ENCODE assay signal across 20 mouse cellular contexts in genomic region chr9:57003011-57003410, GRCm38 (mm10). TPM values are rescaled to one million over a fixed set of nuclear protein-coding genes. Genes with fewer than 3 reads are reported as not detected.
DNase-seq lines count a peak whose midpoint lies in the region; ATAC-seq and TF ChIP-seq lines count a peak whose summit lies in the region.
"Had no signal": no experiment of that assay in that cellular context is flagged by ENCODE, and none has a peak within 500 bp of the region (broad histone marks: within the 10 kb centered on the region; RNA-seq: fewer than 3 reads in every experiment).

No protein-coding gene starts in this region.

- peaks cover 24% of the 10 kb centered on the region for H3K36me3 ChIP-seq in heart, embryonic 10.5 days
- H3K36me3 ChIP-seq in kidney, embryonic 16.5 days (ENCODE audit: insufficient read depth, low read length) = 0 out of 2 replicates have a peak, but pooled peaks cover 4% of the 10 kb centered on the region
- no peaks in the 10 kb centered on the region for H3K36me3 ChIP-seq in hindbrain, postnatal 0 days (ENCODE audit: insufficient read depth, low read length)

- peak; percentile 10 to 31 for DNase-seq in heart, adult 9 months (ENCODE audit: low spot score in 2 of 2)
- no peak for DNase-seq in heart, embryonic 10.5 days (ENCODE audit: low spot score)
- peak; percentile 37 to 72 for DNase-seq in kidney, adult 8-10 months
- DNase-seq in adrenal gland, postnatal 14 days = peak; percentile 56
- peak; percentile 69 for DNase-seq in kidney, postnatal 14 days
- no peak for DNase-seq in hindbrain, postnatal 0 days (ENCODE audit: low spot score)
- DNase-seq: cerebellum, adult 18-20 months; cerebellum, postnatal 36 days; left cerebral cortex, postnatal 4 days; liver, embryonic 13.5 days; lung, postnatal 10 days; right cerebral cortex, adult 18-20 months; thymus, postnatal 36 days had no signal

- no peak for TF ChIP-seq CTCF in hindbrain, postnatal 0 days (IDR thresholded peaks at IDR 0.05; ENCODE audit: low read depth)

- H3K27ac ChIP-seq in heart, embryonic 10.5 days = no peak overlapping the region
- no peak overlapping the region for H3K27ac ChIP-seq in kidney, embryonic 16.5 days (ENCODE audit: low read length)
- H3K27ac ChIP-seq in hindbrain, postnatal 0 days = no peak overlapping the region
- H3K27ac ChIP-seq: embryonic facial prominence, embryonic 10.5 days; layer of hippocampus, adult 2 months; liver, embryonic 13.5 days had no signal

- no peak overlapping the region for H3K9ac ChIP-seq in kidney, embryonic 16.5 days (replicated peaks; ENCODE audit: low read length)
- H3K9ac ChIP-seq in hindbrain, postnatal 0 days (replicated peaks; ENCODE audit: low read length) = no peak overlapping the region
- H3K9ac ChIP-seq: liver, embryonic 13.5 days had no signal

- no peak for ATAC-seq in kidney, embryonic 16.5 days (ENCODE audit: low FRiP score, low TSS enrichment)
- ATAC-seq in hindbrain, postnatal 0 days = no peak
- ATAC-seq: forebrain, embryonic 16.5 days; inflammation-experienced regulatory T-cells, adult 6 months; midbrain, embryonic 16.5 days had no signal

- no peak overlapping the region for H3K4me2 ChIP-seq in kidney, embryonic 16.5 days (replicated peaks; ENCODE audit: low read depth, low read length)
- H3K4me2 ChIP-seq in hindbrain, postnatal 0 days (ENCODE audit: low read depth, low read length) = no peak overlapping the region
- H3K4me2 ChIP-seq: liver, embryonic 13.5 days had no signal

- H3K4me1 ChIP-seq in heart, embryonic 10.5 days = no peaks in the 10 kb centered on the region
- no peaks in the 10 kb centered on the region for H3K4me1 ChIP-seq in kidney, embryonic 16.5 days (ENCODE audit: insufficient read depth, low read length)
- no peaks in the 10 kb centered on the region for H3K4me1 ChIP-seq in hindbrain, postnatal 0 days (ENCODE audit: insufficient read depth, low read length)
- H3K4me1 ChIP-seq: liver, embryonic 13.5 days had no signal

- 72% methylated on average over 4 of the region's 4 CpGs for WGBS in heart, embryonic 10.5 days
- 36% methylated on average over 4 of the region's 4 CpGs for WGBS in kidney, embryonic 16.5 days
- 69% methylated on average over 4 of the region's 4 CpGs for WGBS in hindbrain, postnatal 0 days

- no peaks in the 10 kb centered on the region for H3K27me3 ChIP-seq in heart, embryonic 10.5 days (ENCODE audit: insufficient read depth, poor library complexity, severe bottlenecking)
- H3K27me3 ChIP-seq in kidney, embryonic 16.5 days (ENCODE audit: insufficient read depth, low read length) = no peaks in the 10 kb centered on the region
- H3K27me3 ChIP-seq in hindbrain, postnatal 0 days (ENCODE audit: insufficient read depth, low read length) = no peaks in the 10 kb centered on the region
- H3K27me3 ChIP-seq: liver, embryonic 13.5 days had no signal

- no peak overlapping the region for H3K4me3 ChIP-seq in heart, embryonic 10.5 days
- no peak overlapping the region for H3K4me3 ChIP-seq in kidney, embryonic 16.5 days (ENCODE audit: low read length)
- H3K4me3 ChIP-seq in hindbrain, postnatal 0 days (ENCODE audit: low read length) = no peak overlapping the region
- H3K4me3 ChIP-seq: embryonic facial prominence, embryonic 10.5 days; erythroblast, embryonic 14.5 days; layer of hippocampus, adult 2 months; liver, embryonic 13.5 days had no signal

- H3K9me3 ChIP-seq in heart, embryonic 10.5 days = no peaks in the 10 kb centered on the region
- no peaks in the 10 kb centered on the region for H3K9me3 ChIP-seq in kidney, embryonic 16.5 days (ENCODE audit: low read length)
- no peaks in the 10 kb centered on the region for H3K9me3 ChIP-seq in hindbrain, postnatal 0 days (ENCODE audit: low read length)
- H3K9me3 ChIP-seq: liver, embryonic 13.5 days had no signal

RNA-seq across cellular contexts. Expression of gene Ptpn9, which starts 8.3 kb away (rescaled TPM):
- 15.6 and 23.4 TPM in 2 replicates for polyA plus RNA-seq in heart, embryonic 10.5 days (2016; fragmentation: Nextera tagmentation; extraction: Ambion mirVana)
- 23.6 TPM in 2 replicates for polyA plus RNA-seq in kidney, embryonic 16.5 days (2015; fragmentation: Nextera tagmentation; extraction: Ambion mirVana)
- total RNA-seq in adrenal gland, postnatal 14 days (2021) = 39.2 and 43.4 TPM in 2 replicates
- total RNA-seq in hindbrain, postnatal 0 days (2014; rRNA removed) = 52.1 and 53.5 TPM in 2 replicates
- 22.5 and 23.0 TPM in 2 replicates for polyA plus RNA-seq in hindbrain, postnatal 0 days (2015; fragmentation: Nextera tagmentation; extraction: Ambion mirVana)

RNA-seq across cellular contexts. Expression of gene Snupn, which starts 52.3 kb away (rescaled TPM):
- polyA plus RNA-seq in heart, embryonic 10.5 days (2016; fragmentation: Nextera tagmentation; extraction: Ambion mirVana) = 24.4 and 27.4 TPM in 2 replicates
- 27.2 and 29.4 TPM in 2 replicates for polyA plus RNA-seq in kidney, embryonic 16.5 days (2015; fragmentation: Nextera tagmentation; extraction: Ambion mirVana)
- total RNA-seq in adrenal gland, postnatal 14 days (2021) = 12.5 and 13.3 TPM in 2 replicates
- total RNA-seq in hindbrain, postnatal 0 days (2014; rRNA removed) = 11.3 and 17.6 TPM in 2 replicates
- polyA plus RNA-seq in hindbrain, postnatal 0 days (2015; fragmentation: Nextera tagmentation; extraction: Ambion mirVana) = 22.4 and 22.6 TPM in 2 replicates
- polyA plus RNA-seq: erythroblast, embryonic 14.5 days had no signal

Comparison
In these comparisons a context has a peak if more than half of its experiments do, and no peak if none do; other contexts are left out.
1. DNase-seq: peak in heart, adult 9 months (2 of 2), kidney, adult 8-10 months (2 of 2), adrenal gland, postnatal 14 days (single experiment) and kidney, postnatal 14 days (single experiment); none in heart, embryonic 10.5 days (single experiment) and hindbrain, postnatal 0 days (single experiment).